In genomic region chr6:114882675-114883074, GRCm38 (mm10) we compare ENCODE assay signal across 8 mouse cellular contexts.
A peak's percentile ranks its signal among the peaks of the same experiment; 100 is the strongest.
DNase-seq lines count a peak whose midpoint lies in the region; ATAC-seq and TF ChIP-seq lines count a peak whose summit lies in the region.

No protein-coding gene starts in this region.

- H3K4me3 ChIP-seq in heart, embryonic 10.5 days = 0 out of 2 replicates have a peak overlapping the region, but pooled peaks have one; percentile 19
- no peak overlapping the region for H3K4me3 ChIP-seq in forebrain, embryonic 16.5 days (replicated peaks; ENCODE audit: low read length)
- H3K4me3 ChIP-seq in liver, embryonic 14.5 days (ENCODE audit: insufficient read depth in 1 of 2, low read depth in 2 of 2, low read length in 2 of 2) = no peak overlapping the region

- intact Hi-C loops in left cerebral cortex, postnatal 4 days (cut with DNase I) = loop anchor here (5.0 kb wide), 1 partner anchor 40 kb away; no protein-coding TSS in a partner anchor

- H3K4me2 ChIP-seq in forebrain, embryonic 16.5 days (ENCODE audit: low read length) = peak overlapping the region; percentile 16
- peak overlapping the region; percentile 8 for H3K4me2 ChIP-seq in liver, embryonic 14.5 days (ENCODE audit: low read depth)

- peak; percentile 74 for DNase-seq in heart, embryonic 10.5 days (ENCODE audit: low spot score)
- DNase-seq in heart, adult 8-10 months (ENCODE audit: low spot score) = no peak
- peak; percentile 44 for DNase-seq in adipocyte (ENCODE audit: low spot score)
- DNase-seq in liver, embryonic 14.5 days (ENCODE audit: low read depth in 3 of 3, low spot score in 3 of 3) = no peak
- no peak for DNase-seq in left cerebral cortex, postnatal 4 days
- DNase-seq in left cerebral cortex, adult 11 months (ENCODE audit: low spot score) = no peak

- no peaks in the 10 kb centered on the region for H3K27me3 ChIP-seq in heart, embryonic 10.5 days (ENCODE audit: insufficient read depth, poor library complexity, severe bottlenecking)
- no peaks in the 10 kb centered on the region for H3K27me3 ChIP-seq in forebrain, embryonic 16.5 days (replicated peaks; ENCODE audit: control insufficient read depth, insufficient read depth, low read length)
- no peaks in the 10 kb centered on the region for H3K27me3 ChIP-seq in liver, embryonic 14.5 days (ENCODE audit: control insufficient read depth, insufficient read depth, low read length)

- H3K9me3 ChIP-seq in heart, embryonic 10.5 days = no peaks in the 10 kb centered on the region
- no peaks in the 10 kb centered on the region for H3K9me3 ChIP-seq in forebrain, embryonic 16.5 days (ENCODE audit: control insufficient read depth, low read length)
- H3K9me3 ChIP-seq in liver, embryonic 14.5 days (ENCODE audit: control insufficient read depth, low read length) = no peaks in the 10 kb centered on the region

- H3K9ac ChIP-seq in forebrain, embryonic 16.5 days (replicated peaks; ENCODE audit: low read depth, low read length) = peak overlapping the region; percentile 59
- no peak overlapping the region for H3K9ac ChIP-seq in liver, embryonic 14.5 days (replicated peaks)

- ATAC-seq in forebrain, embryonic 16.5 days = peak; percentile 39
- peak; percentile 47 for ATAC-seq in liver, embryonic 14.5 days (ENCODE audit: insufficient read depth)
- no peak for ATAC-seq in megakaryocyte progenitor cell, adult 5-6 weeks (replicated peaks; ENCODE audit: poor library complexity)

- H3K27ac ChIP-seq in heart, embryonic 10.5 days = peak overlapping the region; percentile 89
- H3K27ac ChIP-seq in forebrain, embryonic 16.5 days (ENCODE audit: low read length) = peak overlapping the region; percentile 97
- H3K27ac ChIP-seq in liver, embryonic 14.5 days = no peak overlapping the region

- TF ChIP-seq EP300 in liver, embryonic 14.5 days (IDR thresholded peaks at IDR 0.05; ENCODE audit: low read depth) = no peak

- TF ChIP-seq CTCF in liver, embryonic 14.5 days (IDR thresholded peaks at IDR 0.05; ENCODE audit: low read depth) = no peak

- WGBS in heart, embryonic 10.5 days = 35% methylated on average over 7 of the region's 7 CpGs
- WGBS in forebrain, embryonic 16.5 days = 5% methylated on average over 7 of the region's 7 CpGs
- 49% methylated on average over 7 of the region's 7 CpGs for WGBS in liver, embryonic 14.5 days (ENCODE audit: insufficient replicate concordance)

- peaks cover 95% of the 10 kb centered on the region for H3K4me1 ChIP-seq in heart, embryonic 10.5 days
- peaks cover 58% of the 10 kb centered on the region for H3K4me1 ChIP-seq in forebrain, embryonic 16.5 days (replicated peaks; ENCODE audit: control insufficient read depth, insufficient read depth, low read length)
- peaks cover 26 to 61% of the 10 kb centered on the region in 2 experiments for H3K4me1 ChIP-seq in liver, embryonic 14.5 days (replicated peaks; ENCODE audit: control insufficient read depth in 2 of 2, insufficient read depth in 2 of 2, low read length in 1 of 2)

- peaks cover 22% of the 10 kb centered on the region for H3K36me3 ChIP-seq in heart, embryonic 10.5 days
- H3K36me3 ChIP-seq in forebrain, embryonic 16.5 days (ENCODE audit: control insufficient read depth, insufficient read depth) = no peaks in the 10 kb centered on the region
- H3K36me3 ChIP-seq in liver, embryonic 14.5 days (replicated peaks; ENCODE audit: control insufficient read depth, insufficient read depth, low read depth) = no peaks in the 10 kb centered on the region

Comparison
In these comparisons a context has a peak if more than half of its experiments do, and no peak if none do; other contexts are left out.
1. DNase-seq: peak in heart, embryonic 10.5 days (single experiment) and adipocyte (single experiment); none in heart, adult 8-10 months (single experiment), liver, embryonic 14.5 days (0 of 3), left cerebral cortex, postnatal 4 days (single experiment) and left cerebral cortex, adult 11 months (single experiment).